Mouse (Mus musculus): ENCODE measurements around the gene Cacna1a.

GRCm38 (mm10) chr8:84370972-84371371 lies 17.3 kb upstream of the Cacna1a start:
- TF ChIP-seq CTCF (IDR thresholded peaks at IDR 0.05; ENCODE audit: control insufficient read depth, insufficient read depth, low read length), result no peak
- TF ChIP-seq POLR2A (IDR thresholded peaks at IDR 0.05; ENCODE audit: borderline replicate concordance, control insufficient read depth, low read depth, low read length), result no peak
